Mouse (Mus musculus) heart, embryonic 15.5 days (tissue): Measurements from ENCODE around the gene Rad54l. TPM values are rescaled to one million over a fixed set of nuclear protein-coding genes. Genes with fewer than 3 reads are reported as not detected.

Experiments used
- ATAC-seq: fragments of 200-750 bp; cut with Nextera tagmentation; replicated peaks from 2 replicates; pipeline ENCODE4 v1.8.0; 2017; ENCODE audit warnings: low read depth, moderate TSS enrichment; ENCODE audit not compliant: insufficient number of reproducible peaks, insufficient read depth, low FRiP score
- H3K27ac ChIP-seq: fragments of 300-500 bp; sonication (generic); 2 replicates; pipeline ENCODE4 v1.5.1; 2015; ENCODE audit warnings: mild to moderate bottlenecking, inconsistent platforms
- H3K27me3 ChIP-seq: fragments of 300-500 bp; sonication (generic); 2 replicates; pipeline ENCODE4 v1.6.1; 2015; ENCODE audit warnings: inconsistent platforms
- H3K36me3 ChIP-seq: fragments of 300-500 bp; sonication (generic); 2 replicates; pipeline ENCODE4 v1.6.1; 2015; ENCODE audit warnings: mild to moderate bottlenecking, inconsistent platforms
- H3K4me1 ChIP-seq: fragments of 300-500 bp; sonication (generic); replicated peaks from 2 replicates; pipeline ENCODE4 v1.6.1; 2015; ENCODE audit warnings: inconsistent platforms
- H3K4me2 ChIP-seq: fragments of 300-500 bp; sonication (generic); 2 replicates; pipeline ENCODE4 v1.6.1; 2015; ENCODE audit warnings: inconsistent platforms, mild to moderate bottlenecking, moderate library complexity
- H3K4me3 ChIP-seq: fragments of 300-500 bp; sonication (generic); 2 replicates; pipeline ENCODE4 v1.5.1; 2015; ENCODE audit warnings: mild to moderate bottlenecking, inconsistent platforms
- H3K9ac ChIP-seq: fragments of 300-500 bp; sonication (generic); 2 replicates; pipeline ENCODE4 v1.6.1; 2015; ENCODE audit warnings: mild to moderate bottlenecking, inconsistent platforms
- H3K9me3 ChIP-seq: fragments of 300-500 bp; sonication (generic); replicated peaks from 2 replicates; pipeline ENCODE4 v1.6.1; 2016; ENCODE audit warnings: inconsistent platforms
- WGBS: fragments of 180-500 bp; shearing (Covaris S2); methylation state at CpG from one replicate; pipeline ENCODE4 v1.1.7; 2015; ENCODE audit warnings: mixed read lengths; 5-methylcytosine and 5-hydroxymethylcytosine counted together
- polyA plus RNA-seq: library from polyadenylated mRNA; unstranded; fragments of >200 nt; fragmentation: Nextera tagmentation; extraction: Ambion mirVana; gene quantifications from 2 replicates; pipeline ENCODE4 v1.2.1, GENCODE M21; 2015

Rad54l gene
- polyA plus RNA-seq, 1 experiment from 2014 or later: 15.5 TPM

DNA sequence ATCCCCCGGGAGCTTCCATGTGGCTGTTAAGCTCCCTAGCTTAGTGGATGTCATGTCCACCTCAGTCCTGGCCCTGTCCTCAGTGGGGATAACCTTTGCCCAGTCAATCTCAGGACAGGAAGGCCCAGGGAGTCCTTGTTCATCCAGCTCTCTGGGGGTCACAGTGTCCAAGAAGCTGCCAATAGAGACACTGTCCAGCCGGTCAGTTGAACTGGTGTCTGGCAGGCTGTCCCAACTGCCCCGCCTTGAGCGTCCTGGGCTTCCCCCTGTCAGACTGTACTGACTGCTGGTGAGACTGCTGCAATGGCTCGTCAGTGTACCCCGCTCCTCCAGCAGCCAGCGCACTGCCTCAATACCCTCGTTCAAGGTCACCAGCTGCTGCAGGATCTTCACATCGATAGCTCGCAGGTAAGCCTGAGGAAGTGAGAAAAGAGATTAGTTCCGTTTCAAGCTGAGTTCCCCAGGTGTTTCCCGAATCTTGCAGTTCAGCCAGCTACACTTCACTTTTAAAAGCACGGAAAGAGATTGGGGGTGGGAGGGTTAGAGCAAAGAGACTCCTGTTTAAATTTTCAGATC, 14.0 kb upstream of the Rad54l start:
- Histone ChIP-seq H3K27ac (no peak overlapping the region), H3K9ac (no peak overlapping the region), H3K4me2 (no peak overlapping the region), H3K27me3 (no peaks in the 10 kb centered on the region), H3K4me1 (peaks cover 6% of the 10 kb centered on the region; the same call in 1 of the 2 replicates), H3K36me3 (no peaks in the 10 kb centered on the region), H3K9me3 (no peaks in the 10 kb centered on the region), H3K4me3 (no peak overlapping the region)
- ATAC-seq: peak; percentile 27; the same call in 1 of the 2 replicates
- 40% methylated on average over 13 of the region's 13 CpGs for WGBS

- Histone ChIP-seq H3K9me3 (no peaks in the 10 kb centered on the region), H3K36me3 (no peaks in the 10 kb centered on the region), H3K27me3 (no peaks in the 10 kb centered on the region), H3K4me3 (no peak overlapping the region), H3K27ac (no peak overlapping the region), H3K9ac (no peak overlapping the region), H3K4me2 (no peak overlapping the region), H3K4me1 (no peaks in the 10 kb centered on the region)
- ATAC-seq: no peak
- WGBS: 32% methylated on average over 2 of the region's 2 CpGs
Observed at GRCm38 (mm10) chr4:116134990-116135389, 11.5 kb upstream of the Rad54l start.

- no peaks in the 10 kb centered on the region for H3K27me3 ChIP-seq
- no peak overlapping the region for H3K27ac ChIP-seq
- no peak for ATAC-seq
- no peak overlapping the region for H3K4me2 ChIP-seq
- no peaks in the 10 kb centered on the region for H3K4me1 ChIP-seq
- 82% methylated on average over 4 of the region's 4 CpGs for WGBS
- no peak overlapping the region for H3K9ac ChIP-seq
- no peaks in the 10 kb centered on the region for H3K36me3 ChIP-seq
- H3K4me3 ChIP-seq: no peak overlapping the region
- no peaks in the 10 kb centered on the region for H3K9me3 ChIP-seq
Observed at GRCm38 (mm10) chr4:116133126-116133525, 9.6 kb upstream of the Rad54l start.

- Histone ChIP-seq H3K9ac (no peak overlapping the region), H3K4me1 (peaks cover 7% of the 10 kb centered on the region), H3K4me3 (no peak overlapping the region), H3K27ac (no peak overlapping the region), H3K27me3 (no peaks in the 10 kb centered on the region), H3K36me3 (no peaks in the 10 kb centered on the region), H3K9me3 (no peaks in the 10 kb centered on the region), H3K4me2 (no peak overlapping the region)
- 72% methylated on average over 6 of the region's 6 CpGs for WGBS
- no peak for ATAC-seq
Observed at GRCm38 (mm10) chr4:116127956-116128355, 4.5 kb upstream of the Rad54l start.

- H3K36me3 ChIP-seq: no peaks in the 10 kb centered on the region
- 84% methylated on average over 4 of the region's 4 CpGs for WGBS
- no peak overlapping the region for H3K9ac ChIP-seq
- no peak overlapping the region for H3K4me2 ChIP-seq
- H3K4me1 ChIP-seq: peaks cover 10% of the 10 kb centered on the region
- H3K9me3 ChIP-seq: no peaks in the 10 kb centered on the region
- no peaks in the 10 kb centered on the region for H3K27me3 ChIP-seq
- no peak overlapping the region for H3K27ac ChIP-seq
- no peak for ATAC-seq
- H3K4me3 ChIP-seq: no peak overlapping the region
Observed at GRCm38 (mm10) chr4:116125803-116126386, 2.4 kb upstream of the Rad54l start.

DNA sequence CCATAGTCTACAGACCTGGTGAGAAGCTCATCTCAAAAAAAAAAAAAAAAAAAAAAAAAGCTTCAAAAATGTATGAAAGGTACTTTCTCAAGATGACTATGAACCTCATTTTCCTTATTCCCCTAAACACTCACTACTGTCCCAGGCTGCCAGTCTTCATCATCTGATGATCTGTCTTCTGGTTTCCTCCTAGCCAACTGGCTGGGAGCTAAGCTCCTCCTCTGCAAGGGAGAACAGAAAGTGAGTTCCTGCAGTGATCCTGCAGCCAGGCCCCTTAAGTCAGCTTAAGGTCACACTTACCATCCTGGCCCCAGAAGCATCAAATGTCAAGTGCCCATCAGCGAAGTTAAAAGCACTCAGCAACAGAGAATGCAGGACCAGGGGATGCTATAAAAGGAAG, 728 bp downstream of the Rad54l start:
- peak overlapping the region; percentile 77 for H3K4me2 ChIP-seq
- H3K27ac ChIP-seq: peak overlapping the region; percentile 36; the same call in 1 of the 2 replicates
- H3K4me3 ChIP-seq: peak overlapping the region; percentile 68
- H3K9me3 ChIP-seq: no peaks in the 10 kb centered on the region
- peaks cover 10% of the 10 kb centered on the region for H3K4me1 ChIP-seq
- WGBS: 0% methylated on average over 1 of the region's 1 CpGs
- H3K9ac ChIP-seq: peak overlapping the region; percentile 64
- H3K27me3 ChIP-seq: no peaks in the 10 kb centered on the region
- H3K36me3 ChIP-seq: no peaks in the 10 kb centered on the region
- ATAC-seq: no peak

DNA sequence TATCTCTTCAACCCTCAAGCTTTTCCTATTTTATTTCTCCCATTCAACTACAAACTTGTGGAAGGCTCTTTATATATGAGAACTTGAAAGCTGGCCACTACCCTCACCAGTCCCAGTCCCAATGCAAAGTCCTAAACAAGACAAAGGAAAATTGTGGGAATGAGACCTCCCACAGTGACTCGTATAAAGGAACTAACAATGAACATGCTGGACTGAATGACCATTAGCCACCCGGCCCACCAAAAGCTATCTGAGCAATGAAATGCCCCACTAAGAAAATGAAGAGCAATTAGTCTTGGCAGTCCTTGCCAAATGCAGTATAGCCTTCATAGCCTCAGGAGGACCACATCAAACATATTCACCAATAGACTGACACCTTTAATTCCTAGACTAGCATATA, 12.0 kb downstream of the Rad54l start:
- Histone ChIP-seq H3K4me3 (no peak overlapping the region), H3K4me2 (no peak overlapping the region), H3K36me3 (no peaks in the 10 kb centered on the region), H3K27ac (no peak overlapping the region), H3K9me3 (no peaks in the 10 kb centered on the region), H3K9ac (no peak overlapping the region), H3K27me3 (no peaks in the 10 kb centered on the region), H3K4me1 (no peaks in the 10 kb centered on the region)
- 86% methylated on average over 2 of the region's 2 CpGs for WGBS
- no peak for ATAC-seq

DNA sequence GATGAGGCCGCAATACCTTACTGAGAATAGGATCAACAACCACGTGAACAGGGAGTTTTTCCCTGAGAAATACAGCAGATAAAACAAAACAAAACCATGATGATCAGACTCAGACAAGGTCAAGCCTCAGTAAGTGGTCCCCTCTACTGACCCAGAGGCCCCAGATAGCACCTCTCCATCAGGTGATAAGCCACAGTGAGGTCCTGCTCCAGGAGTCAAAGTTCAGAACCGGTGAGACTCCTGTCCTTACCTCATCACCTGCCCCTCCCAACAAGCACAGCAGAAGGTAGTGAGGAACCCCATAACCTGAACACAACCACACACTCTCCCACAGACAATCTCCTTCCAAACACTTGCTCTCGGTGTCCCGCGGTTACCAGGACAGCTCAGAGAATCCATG, 12.8 kb downstream of the Rad54l start:
- no peak overlapping the region for H3K9ac ChIP-seq
- no peaks in the 10 kb centered on the region for H3K27me3 ChIP-seq
- H3K9me3 ChIP-seq: no peaks in the 10 kb centered on the region
- H3K27ac ChIP-seq: no peak overlapping the region
- no peaks in the 10 kb centered on the region for H3K4me1 ChIP-seq
- no peaks in the 10 kb centered on the region for H3K36me3 ChIP-seq
- WGBS: 81% methylated on average over 6 of the region's 6 CpGs
- H3K4me3 ChIP-seq: no peak overlapping the region
- H3K4me2 ChIP-seq: no peak overlapping the region
- ATAC-seq: no peak

DNA sequence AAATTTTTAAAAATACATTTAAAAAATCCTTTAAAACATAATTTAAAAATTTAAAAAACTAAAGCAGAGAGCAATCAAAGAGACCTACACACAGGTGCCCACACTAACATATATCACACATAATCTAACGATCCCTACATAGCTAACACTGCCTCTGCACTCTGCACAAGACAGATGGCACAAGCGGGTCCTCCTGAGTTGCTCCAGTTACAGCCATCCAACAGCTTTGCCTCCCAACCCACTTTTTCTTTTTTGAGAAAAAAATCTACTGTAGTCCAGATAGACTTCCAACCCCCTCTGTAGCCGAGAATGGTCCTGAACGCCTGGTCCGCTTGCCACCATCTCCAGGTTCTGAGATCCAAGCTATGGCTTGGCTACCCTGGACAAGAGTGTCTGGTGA, 18.2 kb downstream of the Rad54l start:
- peaks cover 18% of the 10 kb centered on the region; the same call in 1 of the 2 replicates for H3K36me3 ChIP-seq
- ATAC-seq: no peak

DNA sequence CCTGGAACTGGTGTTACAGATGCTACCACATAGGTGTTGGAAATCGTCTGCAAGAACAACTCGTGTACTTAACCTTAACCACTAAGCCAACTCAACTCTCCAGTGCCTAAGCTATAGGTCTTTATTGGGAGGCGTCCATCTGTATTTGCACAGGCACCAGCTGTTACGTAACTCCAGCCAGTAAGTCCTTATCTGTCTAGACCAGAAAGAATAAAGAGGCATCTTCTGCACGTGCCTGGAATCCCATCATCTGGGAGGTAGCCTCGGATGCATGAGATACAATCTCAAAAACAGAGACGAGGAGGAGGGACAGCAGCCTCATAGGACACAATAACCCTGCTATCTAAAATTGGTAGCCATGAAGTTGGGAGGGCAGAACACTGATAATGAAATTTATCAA, 22.5 kb downstream of the Rad54l start:
- ATAC-seq: no peak
- 74% methylated on average over 7 of the region's 7 CpGs for WGBS

More for the DNA sequence above, 18.2 kb downstream of the Rad54l start:
- WGBS: 91% methylated on average over 5 of the region's 5 CpGs
- Histone ChIP-seq H3K27me3 (no peaks in the 10 kb centered on the region), H3K27ac (no peak overlapping the region), H3K4me3 (no peak overlapping the region), H3K4me1 (no peaks in the 10 kb centered on the region), H3K4me2 (no peak overlapping the region), H3K9ac (no peak overlapping the region), H3K9me3 (no peaks in the 10 kb centered on the region)

GRCm38 (mm10) chr4:116097211-116097610, 26.3 kb downstream of the Rad54l start:
- Histone ChIP-seq H3K36me3 (peaks cover 73% of the 10 kb centered on the region), H3K27me3 (no peaks in the 10 kb centered on the region), H3K4me1 (no peaks in the 10 kb centered on the region), H3K4me3 (no peak overlapping the region), H3K9me3 (no peaks in the 10 kb centered on the region), H3K4me2 (no peak overlapping the region), H3K27ac (no peak overlapping the region), H3K9ac (no peak overlapping the region)
- WGBS: 76% methylated on average over 8 of the region's 8 CpGs
- ATAC-seq: no peak

More for the DNA sequence above, 22.5 kb downstream of the Rad54l start:
- Histone ChIP-seq H3K36me3 (peaks cover 51% of the 10 kb centered on the region), H3K4me1 (no peaks in the 10 kb centered on the region), H3K27ac (no peak overlapping the region), H3K4me3 (no peak overlapping the region), H3K4me2 (no peak overlapping the region), H3K27me3 (no peaks in the 10 kb centered on the region), H3K9me3 (no peaks in the 10 kb centered on the region), H3K9ac (no peak overlapping the region)

DNA sequence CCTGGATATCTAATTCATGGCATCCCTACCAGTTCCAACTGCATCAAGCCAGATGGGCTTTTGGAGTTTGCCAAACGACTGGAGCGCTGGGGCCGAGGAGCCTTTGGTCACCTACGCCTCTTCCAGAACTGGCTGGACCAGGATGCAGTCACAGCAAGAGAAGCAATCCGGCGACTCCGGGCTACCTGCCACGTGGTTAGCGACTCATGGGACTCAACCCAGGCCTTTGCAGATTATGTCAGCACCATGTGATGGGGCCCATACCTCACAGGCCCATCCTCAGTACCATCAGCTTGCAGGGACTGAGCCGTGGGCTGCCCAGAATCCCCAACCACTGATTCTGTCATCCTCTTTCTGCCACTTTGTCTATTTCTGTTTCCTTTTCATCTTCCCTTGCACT, 27.2 kb downstream of the Rad54l start:
- Histone ChIP-seq H3K4me2 (no peak overlapping the region), H3K27ac (no peak overlapping the region), H3K4me1 (no peaks in the 10 kb centered on the region), H3K4me3 (no peak overlapping the region), H3K9ac (no peak overlapping the region), H3K36me3 (peaks cover 78% of the 10 kb centered on the region), H3K27me3 (no peaks in the 10 kb centered on the region), H3K9me3 (no peaks in the 10 kb centered on the region)
- 87% methylated on average over 10 of the region's 10 CpGs for WGBS
- ATAC-seq: no peak
